Mouse (Mus musculus) kidney, postnatal 0 days (tissue): ENCODE measurements around the gene Kng2. TPM values are rescaled to one million over a fixed set of nuclear protein-coding genes. Genes with fewer than 3 reads are reported as not detected.
"Not testable (repeated sequence)": the region's sequence is repeated elsewhere in the genome, so short reads cannot be mapped to it uniquely, and the experiment has no call there.

ENCODE experiments used
- ATAC-seq: fragments of 200-750 bp; cut with Nextera tagmentation; replicated peaks from 2 replicates; pipeline ENCODE4 v1.8.0; 2017; ENCODE audit warnings: low read depth, moderate number of reproducible peaks, moderate TSS enrichment, moderate library complexity; ENCODE audit not compliant: low FRiP score
- DNase-seq: peaks from one replicate; pipeline ENCODE4 v3.0.0-alpha.2; 2016; ENCODE audit warnings: low spot score
- H3K27ac ChIP-seq: fragments of 300-500 bp; sonication (generic); 2 replicates; pipeline ENCODE4 v1.5.1; 2014; ENCODE audit warnings: mild to moderate bottlenecking
- H3K27me3 ChIP-seq: fragments of 300-500 bp; sonication (generic); 2 replicates; pipeline ENCODE4 v1.6.1; 2014; ENCODE audit warnings: low read length, mixed read lengths; ENCODE audit not compliant: insufficient read depth
- H3K36me3 ChIP-seq: fragments of 300-500 bp; sonication (generic); 2 replicates; pipeline ENCODE4 v1.6.1; 2014; ENCODE audit warnings: low read length, mixed read lengths; ENCODE audit not compliant: insufficient read depth
- H3K4me1 ChIP-seq: fragments of 300-500 bp; sonication (generic); replicated peaks from 2 replicates; pipeline ENCODE4 v1.6.1; 2014; ENCODE audit warnings: antibody characterized with exemption, low read length, mixed read lengths; ENCODE audit not compliant: insufficient read depth
- H3K4me2 ChIP-seq: fragments of 300-500 bp; sonication (generic); 2 replicates; pipeline ENCODE4 v1.6.1; 2014; ENCODE audit warnings: mild to moderate bottlenecking, low read length, moderate library complexity, mixed read lengths
- H3K4me3 ChIP-seq: fragments of 300-500 bp; sonication (generic); replicated peaks from 2 replicates; pipeline ENCODE4 v1.5.1; 2014; ENCODE audit warnings: low read depth, low read length
- H3K9ac ChIP-seq: fragments of 300-500 bp; sonication (generic); 2 replicates; pipeline ENCODE4 v1.6.1; 2014; ENCODE audit warnings: low read depth, low read length
- H3K9me3 ChIP-seq: fragments of 300-500 bp; sonication (generic); replicated peaks from 2 replicates; pipeline ENCODE4 v1.6.1; 2016; ENCODE audit warnings: low read length, inconsistent platforms, mixed read lengths
- CTCF ChIP-seq: IDR thresholded peaks from 2 replicates; pipeline ENCODE4 v1.5.1; 2016; ENCODE audit warnings: antibody characterized with exemption, low read depth, mild to moderate bottlenecking, moderate library complexity
- WGBS: fragments of 180-500 bp; shearing (Covaris S2); extraction: QIAGEN DNeasy Blood & Tissue Kit; methylation state at CpG from one replicate; pipeline ENCODE4 v1.1.7; 2014; 5-methylcytosine and 5-hydroxymethylcytosine counted together
- polyA plus RNA-seq: library from polyadenylated mRNA; unstranded; fragments of >200 nt; fragmentation: Nextera tagmentation; extraction: Ambion mirVana; gene quantifications from 2 replicates; pipeline ENCODE4 v1.2.1, GENCODE M21; 2015

Kng2 gene
- polyA plus RNA-seq, 1 experiment from 2014 or later: 183 TPM

DNA sequence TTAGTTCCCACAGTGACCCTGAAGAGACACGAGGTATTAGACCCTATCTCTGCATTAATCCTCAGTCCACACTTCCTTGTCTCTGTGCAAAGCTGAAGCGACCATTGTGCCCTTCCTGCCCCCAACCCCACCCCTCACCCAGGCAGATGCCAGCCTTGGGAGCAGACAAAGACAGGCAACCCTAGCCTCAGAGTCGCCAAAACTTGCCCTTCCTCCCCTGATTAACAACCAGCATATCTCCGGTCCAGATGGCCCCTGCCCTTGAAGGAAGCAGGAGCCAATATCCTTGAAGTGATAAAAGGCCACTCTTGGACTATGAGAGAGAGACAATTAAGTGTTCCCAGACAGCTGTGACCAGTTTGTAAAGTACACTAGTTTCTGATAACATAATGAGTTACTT, 11.6 kb upstream of the Kng2 start:
- DNase-seq: no peak

DNA sequence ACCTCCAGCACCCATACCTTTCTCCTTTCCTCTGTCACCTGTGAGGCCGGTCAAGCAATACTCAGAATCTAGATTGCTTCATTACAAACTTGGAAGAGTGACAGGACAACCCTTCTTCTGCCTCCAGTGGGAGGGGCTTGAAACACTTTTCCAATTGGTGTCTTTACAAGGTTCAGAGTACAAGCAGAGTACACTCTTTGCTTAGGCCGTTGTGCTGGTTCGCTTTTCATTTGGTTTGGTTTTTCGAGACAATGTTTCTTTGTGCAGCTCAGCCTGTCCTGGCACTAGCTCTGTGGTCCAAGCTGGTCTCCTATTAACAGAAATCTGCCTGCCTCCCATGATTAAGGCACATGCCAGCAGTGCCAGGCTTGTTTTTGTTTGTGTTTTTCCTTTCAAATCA, 10.0 kb upstream of the Kng2 start:
- ATAC-seq: no peak
- no peak overlapping the region for H3K4me3 ChIP-seq
- H3K9ac ChIP-seq: no peak overlapping the region
- H3K27me3 ChIP-seq: no peaks in the 10 kb centered on the region
- no peaks in the 10 kb centered on the region for H3K9me3 ChIP-seq
- H3K27ac ChIP-seq: no peak overlapping the region; the same call in 1 of the 2 replicates
- no peak overlapping the region for H3K4me2 ChIP-seq
- DNase-seq: no peak
- no peak for TF ChIP-seq CTCF
- H3K36me3 ChIP-seq: no peaks in the 10 kb centered on the region
- H3K4me1 ChIP-seq: no peaks in the 10 kb centered on the region; the same call in 1 of the 2 replicates
- WGBS: 79% methylated on average over 4 of the region's 4 CpGs

More for the DNA sequence above, 11.6 kb upstream of the Kng2 start:
- no peaks in the 10 kb centered on the region for H3K36me3 ChIP-seq
- TF ChIP-seq CTCF: no peak
- no peaks in the 10 kb centered on the region; the same call in 1 of the 2 replicates for H3K4me1 ChIP-seq
- WGBS: 17% methylated on average over 4 of the region's 4 CpGs
- no peak overlapping the region for H3K27ac ChIP-seq
- H3K9ac ChIP-seq: no peak overlapping the region
- H3K27me3 ChIP-seq: no peaks in the 10 kb centered on the region
- no peak overlapping the region for H3K4me2 ChIP-seq
- H3K9me3 ChIP-seq: no peaks in the 10 kb centered on the region
- no peak overlapping the region for H3K4me3 ChIP-seq
- ATAC-seq: no peak

DNA sequence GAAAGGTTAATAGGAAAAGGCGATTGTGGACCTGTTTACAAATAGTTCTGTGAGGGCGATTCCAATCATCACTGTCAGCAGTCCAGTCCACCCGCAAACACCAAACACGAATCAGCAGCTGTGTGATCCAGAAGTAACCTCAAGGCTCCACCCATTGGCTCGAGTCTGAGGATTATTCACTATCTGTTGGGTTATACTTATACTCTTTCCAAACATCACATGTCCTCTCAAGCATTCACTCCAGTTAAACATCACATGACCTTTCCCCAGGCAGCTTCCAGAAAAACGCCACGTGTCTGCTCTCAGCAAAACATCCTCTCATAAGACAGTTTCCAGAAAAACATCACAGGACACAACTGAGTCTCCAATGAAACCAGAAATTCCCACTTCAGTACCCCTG, 8.5 kb upstream of the Kng2 start:
- DNase-seq (peak; percentile 12), ATAC-seq (peak; percentile 57; the same call in 1 of the 2 replicates)
- H3K27me3 ChIP-seq: no peaks in the 10 kb centered on the region
- no peak overlapping the region for H3K4me3 ChIP-seq
- no peak for TF ChIP-seq CTCF
- H3K9me3 ChIP-seq: no peaks in the 10 kb centered on the region
- no peak overlapping the region for H3K9ac ChIP-seq
- H3K36me3 ChIP-seq: no peaks in the 10 kb centered on the region
- H3K4me2 ChIP-seq: no peak overlapping the region
- 66% methylated on average over 7 of the region's 7 CpGs for WGBS
- H3K27ac ChIP-seq: no peak overlapping the region
- no peaks in the 10 kb centered on the region; the same call in 1 of the 2 replicates for H3K4me1 ChIP-seq

DNA sequence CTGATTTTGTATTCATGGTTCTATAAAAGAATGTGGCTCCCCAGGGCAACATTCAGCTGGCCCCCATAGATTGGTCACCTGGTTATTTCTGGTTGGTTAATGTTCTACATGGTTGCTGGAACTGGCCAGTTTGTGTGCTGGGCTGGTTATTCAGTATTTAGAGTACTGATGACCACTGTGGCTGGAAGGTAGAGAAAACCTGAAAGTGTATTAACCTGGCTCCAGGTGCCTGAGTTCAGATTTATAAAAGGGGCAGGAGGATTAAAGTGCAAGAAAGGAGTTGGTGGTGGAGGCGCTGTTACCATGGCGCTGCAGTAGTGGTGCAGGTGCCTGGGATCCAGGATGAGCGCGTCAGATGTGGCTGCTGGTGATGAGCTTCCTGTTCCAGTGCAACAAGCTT, 4.4 kb upstream of the Kng2 start:
- DNase-seq (peak; percentile 31), ATAC-seq (peak; percentile 83)
- no peaks in the 10 kb centered on the region for H3K9me3 ChIP-seq
- no peak for TF ChIP-seq CTCF
- H3K27ac ChIP-seq: peak overlapping the region; percentile 77
- no peak overlapping the region for H3K9ac ChIP-seq
- no peak overlapping the region for H3K4me3 ChIP-seq
- no peaks in the 10 kb centered on the region for H3K4me1 ChIP-seq
- WGBS: 83% methylated on average over 4 of the region's 4 CpGs
- no peak overlapping the region for H3K4me2 ChIP-seq
- H3K27me3 ChIP-seq: no peaks in the 10 kb centered on the region
- no peaks in the 10 kb centered on the region for H3K36me3 ChIP-seq

DNA sequence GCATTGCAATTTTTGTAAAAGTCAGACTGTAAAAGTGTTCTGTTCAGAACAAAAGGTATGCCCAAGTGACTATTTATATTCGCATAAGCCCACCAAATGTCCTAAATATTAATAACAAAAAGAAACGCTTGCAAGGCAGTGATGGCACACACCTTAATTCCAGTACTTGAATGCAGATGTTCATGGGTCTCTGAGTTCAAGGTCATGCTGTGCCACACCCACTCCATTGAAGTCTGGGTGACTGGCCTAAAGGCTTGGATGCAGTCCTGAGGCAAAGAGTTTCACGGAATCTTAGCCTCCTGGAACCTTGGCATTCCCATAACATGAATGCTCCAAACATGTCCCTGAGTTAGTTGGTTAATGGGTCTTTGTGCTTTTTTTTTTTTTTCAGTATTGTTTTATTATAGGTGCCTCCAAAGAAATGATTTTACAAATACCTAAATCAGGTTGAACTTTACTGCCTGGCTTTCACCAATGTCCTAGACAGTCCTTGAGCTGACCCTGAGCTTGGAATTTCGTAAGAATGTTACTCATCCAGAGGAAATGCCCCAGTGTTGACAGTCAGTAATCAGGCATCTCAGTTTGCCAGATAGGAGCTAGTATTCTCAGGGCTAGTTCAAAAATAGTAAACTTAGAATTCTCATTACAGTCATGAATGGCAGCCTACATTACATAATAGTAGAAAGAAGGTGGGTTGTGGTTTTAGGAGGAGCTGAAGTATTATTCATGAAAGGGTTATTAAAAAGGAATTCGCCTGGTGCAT, 1.6 kb upstream of the Kng2 start:
- Histone ChIP-seq H3K4me1 (peaks cover under 1% of the 10 kb centered on the region; the same call in 1 of the 2 replicates), H3K36me3 (no peaks in the 10 kb centered on the region), H3K4me3 (no peak overlapping the region), H3K9me3 (no peaks in the 10 kb centered on the region), H3K9ac (no peak overlapping the region), H3K4me2 (no peak overlapping the region), H3K27me3 (no peaks in the 10 kb centered on the region), H3K27ac (peak overlapping the region; percentile 13; the same call in 1 of the 2 replicates)
- no peak for ATAC-seq
- TF ChIP-seq CTCF: no peak
- DNase-seq: no peak
- WGBS: 76% methylated on average over 5 of the region's 5 CpGs

DNA sequence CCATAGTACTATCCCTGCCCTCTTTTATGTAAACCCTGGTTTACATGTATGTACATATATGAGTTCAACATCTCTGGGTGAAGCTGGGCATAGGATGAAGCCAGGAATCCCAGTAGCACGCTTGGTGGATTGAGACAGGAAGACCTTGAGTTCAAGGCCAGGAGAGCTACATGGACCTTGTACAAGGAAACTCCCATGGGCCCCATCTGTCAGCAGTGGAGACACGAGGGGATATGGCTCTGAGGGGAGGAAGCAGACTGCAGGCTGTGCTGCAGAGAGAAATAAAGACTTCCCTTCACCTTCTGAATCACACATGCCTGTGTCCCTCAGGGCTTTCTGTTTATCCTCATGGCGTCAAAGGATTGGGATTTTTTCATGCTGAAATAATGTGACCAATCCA, 1.9 kb downstream of the Kng2 start:
- H3K9me3 ChIP-seq, H3K4me1 ChIP-seq, ATAC-seq, H3K9ac ChIP-seq, H3K4me2 ChIP-seq, H3K27ac ChIP-seq, H3K27me3 ChIP-seq, H3K4me3 ChIP-seq, H3K36me3 ChIP-seq, DNase-seq: not testable (repeated sequence)
- WGBS: 36% methylated on average over 3 of the region's 3 CpGs

DNA sequence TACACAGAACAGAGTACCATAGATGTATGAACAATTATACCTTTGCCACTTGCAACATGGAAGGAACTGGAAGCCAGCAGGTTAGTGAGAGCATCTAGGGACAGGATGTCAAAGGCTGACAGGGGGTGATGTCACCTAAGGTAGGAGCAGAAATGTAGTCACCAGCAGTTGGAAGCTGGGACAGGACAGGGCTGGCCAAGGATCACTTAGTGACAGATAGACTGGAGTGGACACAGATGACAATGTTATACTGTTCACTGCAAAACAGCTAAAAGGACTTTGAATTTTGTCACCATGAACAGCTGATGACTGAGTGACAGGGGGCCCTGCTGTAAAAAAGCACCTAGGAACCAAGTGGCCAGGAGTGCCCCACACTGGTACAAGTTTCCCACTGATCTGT, 2.7 kb downstream of the Kng2 start:
- Histone ChIP-seq H3K9ac (no peak overlapping the region), H3K4me2 (no peak overlapping the region), H3K4me1 (peaks cover 8% of the 10 kb centered on the region; the same call in 1 of the 2 replicates), H3K27ac (no peak overlapping the region), H3K9me3 (no peaks in the 10 kb centered on the region), H3K36me3 (no peaks in the 10 kb centered on the region), H3K4me3 (no peak overlapping the region), H3K27me3 (no peaks in the 10 kb centered on the region)
- TF ChIP-seq CTCF: no peak
- ATAC-seq (no peak), DNase-seq (no peak)
